Mouse (Mus musculus) hindbrain, embryonic 10.5 days (tissue): Measurements from ENCODE around the gene Slc22a18. TPM values are rescaled to one million over a fixed set of nuclear protein-coding genes. Genes with fewer than 3 reads are reported as not detected.
A peak's percentile ranks its signal among the peaks of the same experiment; 100 is the strongest.

Experiments used
- DNase-seq: peaks from one replicate; pipeline ENCODE4 v3.0.0-alpha.2; 2017; ENCODE audit warnings: low spot score
- H3K27ac ChIP-seq: fragments of 300-500 bp; sonication (generic); 2 replicates; pipeline ENCODE4 v1.5.1; 2016; ENCODE audit warnings: mild to moderate bottlenecking, moderate library complexity
- H3K27me3 ChIP-seq: fragments of 300-500 bp; sonication (generic); 2 replicates; pipeline ENCODE4 v1.6.1; 2016; ENCODE audit warnings: mild to moderate bottlenecking; ENCODE audit not compliant: poor library complexity, insufficient read depth, severe bottlenecking
- H3K36me3 ChIP-seq: fragments of 300-500 bp; sonication (generic); 2 replicates; pipeline ENCODE4 v1.6.1; 2016; ENCODE audit warnings: mild to moderate bottlenecking, moderate library complexity
- H3K4me1 ChIP-seq: fragments of 300-500 bp; sonication (generic); replicated peaks from 2 replicates; pipeline ENCODE4 v1.6.1; 2016; ENCODE audit warnings: mild to moderate bottlenecking
- H3K4me3 ChIP-seq: fragments of 300-500 bp; sonication (generic); 2 replicates; pipeline ENCODE4 v1.5.1; 2016; ENCODE audit warnings: mild to moderate bottlenecking, moderate library complexity
- H3K9me3 ChIP-seq: fragments of 300-500 bp; sonication (generic); 2 replicates; pipeline ENCODE4 v1.6.1; 2016; ENCODE audit warnings: mild to moderate bottlenecking, moderate library complexity
- WGBS: fragments of 180-500 bp; shearing (Covaris S2); methylation state at CpG from one replicate; pipeline ENCODE4 v1.1.7; 2016; 5-methylcytosine and 5-hydroxymethylcytosine counted together
- polyA plus RNA-seq: library from polyadenylated mRNA; unstranded; fragments of >200 nt; fragmentation: Nextera tagmentation; extraction: Ambion mirVana; gene quantifications from 2 replicates; pipeline ENCODE4 v1.2.1, GENCODE M21; 2016

Gene Slc22a18
- polyA plus RNA-seq = 0.39 and 0.58 TPM in 2 replicates

DNA sequence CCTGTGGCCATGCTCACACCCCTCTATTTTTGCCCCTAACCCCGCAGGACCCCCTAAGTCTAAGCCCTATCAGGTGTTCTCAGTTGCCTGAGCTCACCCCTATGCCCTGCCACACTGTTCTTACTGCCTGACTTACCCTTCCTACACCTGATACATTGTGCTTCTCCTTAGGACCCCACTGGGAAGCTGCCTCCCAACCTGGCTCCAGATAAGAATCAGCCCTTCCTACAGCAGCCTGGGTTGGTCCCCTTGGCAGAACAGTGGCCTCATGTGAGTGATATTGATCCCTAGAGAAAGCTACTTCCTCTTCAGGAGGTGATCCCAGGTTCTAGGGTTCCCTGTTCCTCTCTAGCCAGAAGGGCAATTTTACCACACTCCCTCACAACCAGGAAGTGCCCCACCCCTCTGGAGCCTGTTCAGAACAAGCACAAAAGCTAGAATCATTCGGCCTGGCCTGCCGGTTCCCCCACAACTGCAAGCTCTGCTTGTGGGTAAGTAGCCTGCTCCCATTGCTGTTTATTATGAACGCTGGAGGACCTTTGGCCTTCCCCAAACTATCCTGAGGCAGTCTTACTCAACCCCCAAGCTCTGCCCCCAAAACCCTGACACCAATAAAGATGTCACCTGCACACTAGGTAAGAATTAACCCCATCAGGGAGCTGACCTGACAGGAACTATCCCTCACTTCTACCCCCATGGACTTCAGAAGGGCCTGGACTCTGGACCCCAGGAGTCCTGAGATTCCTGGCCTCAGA, at the start of gene Slc22a18:
Slc22a18 (plus strand) TSS at position 390 of the 755 bp plus-strand sequence.
- no peaks in the 10 kb centered on the region for H3K9me3 ChIP-seq
- WGBS = 42% methylated on average over 4 of the region's 4 CpGs
- H3K27ac ChIP-seq = no peak within 1 kb of the TSS
- no peak for DNase-seq
- H3K36me3 ChIP-seq = no peaks in the 10 kb centered on the region
- peaks cover 15% of the 10 kb centered on the region for H3K4me1 ChIP-seq
- H3K4me3 ChIP-seq = no peak within 1 kb of the TSS
- peaks cover 17% of the 10 kb centered on the region for H3K27me3 ChIP-seq

DNA sequence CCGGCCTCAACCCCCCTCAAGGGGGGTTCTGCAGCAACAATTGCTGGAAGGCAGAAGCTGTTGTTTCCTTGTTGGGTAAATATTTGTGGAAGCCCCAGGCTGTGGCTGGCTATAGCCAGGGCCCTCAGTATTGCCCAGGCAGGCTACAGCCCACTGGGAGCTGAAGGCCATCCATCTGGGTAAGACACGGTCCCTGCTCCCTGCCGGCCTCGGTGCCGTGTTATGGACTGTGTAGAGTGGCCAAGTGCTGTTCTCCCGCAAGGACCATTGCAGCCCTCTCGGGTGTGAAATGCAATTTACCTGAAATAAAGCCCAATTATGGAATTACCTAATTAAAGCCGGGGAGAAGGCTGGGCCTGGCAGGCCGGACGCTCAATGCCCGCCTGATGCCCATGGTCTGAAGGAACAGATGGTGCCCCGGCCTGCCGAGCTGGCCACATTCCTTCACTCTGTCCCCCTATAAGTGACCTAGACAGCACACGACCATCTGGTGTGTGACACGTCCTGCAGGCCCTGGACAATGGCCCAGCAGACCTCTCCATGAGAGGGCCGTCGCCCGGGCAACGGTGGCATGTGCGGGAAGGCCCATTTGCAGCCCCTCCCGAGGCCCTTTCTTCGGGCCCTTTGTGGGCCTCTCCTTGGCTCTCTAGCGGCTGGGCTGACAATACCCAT, 45.3 kb upstream of the Slc22a18 start:
- H3K9me3 ChIP-seq = no peaks in the 10 kb centered on the region
- DNase-seq = peak; percentile 90
- peaks cover 82% of the 10 kb centered on the region for H3K27me3 ChIP-seq
- peak overlapping the region; percentile 91 for H3K27ac ChIP-seq
- H3K4me1 ChIP-seq = peaks cover 46% of the 10 kb centered on the region
- 33% methylated on average over 23 of the region's 23 CpGs for WGBS
- H3K4me3 ChIP-seq = peak overlapping the region; percentile 32
- no peaks in the 10 kb centered on the region for H3K36me3 ChIP-seq

DNA sequence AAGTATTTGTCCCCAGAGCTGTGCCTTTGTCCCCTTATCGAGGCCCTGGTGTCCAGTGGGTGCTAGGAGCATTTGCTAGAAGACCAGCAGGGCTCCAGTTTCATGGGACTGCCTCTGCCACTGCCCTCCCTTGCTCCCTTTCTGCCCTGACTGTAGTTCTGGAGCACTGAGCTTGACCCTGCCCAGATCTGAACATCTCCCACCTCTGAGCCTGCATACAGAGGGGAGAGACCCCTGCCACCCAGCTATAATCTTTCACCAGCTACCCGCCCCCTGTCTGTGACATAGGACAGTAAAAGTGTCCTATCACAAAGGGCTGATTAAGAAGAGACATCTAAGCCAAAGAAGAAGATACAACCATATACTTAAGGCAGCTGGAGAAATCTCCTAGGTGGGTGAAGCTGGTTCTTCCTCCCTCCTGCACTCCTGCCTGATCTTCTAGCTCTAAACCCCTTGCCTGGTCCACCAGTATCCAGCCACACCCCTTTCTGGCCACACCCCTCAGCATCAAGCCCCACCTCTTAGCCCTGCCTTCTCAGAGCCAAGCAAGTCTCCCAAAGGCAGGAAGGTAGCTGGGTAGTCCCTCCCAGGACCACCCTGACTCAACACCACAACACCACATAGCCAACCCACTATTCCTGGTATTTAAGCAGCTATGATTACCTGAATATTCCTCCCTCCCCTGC, 44.6 kb upstream of the Slc22a18 start:
- H3K9me3 ChIP-seq = no peaks in the 10 kb centered on the region
- H3K4me1 ChIP-seq = peaks cover 52% of the 10 kb centered on the region
- H3K27ac ChIP-seq = peak overlapping the region; percentile 91
- H3K36me3 ChIP-seq = no peaks in the 10 kb centered on the region
- 30% methylated on average over 2 of the region's 2 CpGs for WGBS
- DNase-seq = peak; percentile 53
- peak overlapping the region; percentile 32 for H3K4me3 ChIP-seq
- H3K27me3 ChIP-seq = peaks cover 85% of the 10 kb centered on the region

DNA sequence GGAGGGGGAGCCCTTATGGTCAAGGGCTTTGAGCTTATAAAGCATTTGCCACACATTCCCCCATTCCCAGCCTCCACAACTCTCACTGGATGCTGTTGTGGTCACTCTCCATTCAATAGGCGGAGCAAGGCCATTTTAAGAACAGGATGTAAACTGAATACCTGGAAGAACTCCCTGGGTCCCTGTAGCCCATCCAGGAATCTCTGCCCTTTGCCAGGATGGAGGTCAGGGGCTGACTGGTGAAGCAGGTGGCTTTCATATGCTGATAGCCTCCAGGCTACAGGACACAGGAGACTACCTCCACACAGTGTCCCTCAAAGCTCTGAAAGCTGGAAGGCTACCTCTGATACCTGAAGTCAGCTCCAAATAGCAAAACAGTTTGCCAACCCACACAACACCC, 40.9 kb upstream of the Slc22a18 start:
- no peak overlapping the region for H3K4me3 ChIP-seq
- 82% methylated on average over 1 of the region's 1 CpGs for WGBS
- peaks cover 85% of the 10 kb centered on the region for H3K27me3 ChIP-seq
- no peaks in the 10 kb centered on the region for H3K36me3 ChIP-seq
- no peak for DNase-seq
- peaks cover 59% of the 10 kb centered on the region for H3K4me1 ChIP-seq
- no peak overlapping the region for H3K27ac ChIP-seq
- no peaks in the 10 kb centered on the region for H3K9me3 ChIP-seq

DNA sequence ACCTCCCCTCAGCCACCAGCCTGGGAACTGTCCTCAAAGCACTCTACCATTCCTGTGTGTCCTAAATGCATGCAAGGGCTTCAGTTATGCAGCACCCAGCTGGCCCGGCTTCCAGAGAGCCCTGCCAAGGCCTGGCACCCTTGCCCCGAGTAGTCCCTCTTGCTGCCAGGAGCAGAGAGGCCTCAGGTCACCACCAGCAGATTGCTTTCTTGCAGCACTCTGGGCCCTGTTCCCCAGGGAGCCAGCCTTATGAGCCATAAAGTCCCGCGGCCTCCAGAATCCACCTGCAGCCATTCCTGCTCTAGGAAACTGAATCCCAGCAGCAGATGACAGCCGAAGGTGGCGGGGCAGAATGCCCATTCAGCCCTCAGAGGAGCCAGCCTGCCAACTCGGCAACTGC, 40.2 kb upstream of the Slc22a18 start:
- 71% methylated on average over 7 of the region's 7 CpGs for WGBS
- Histone ChIP-seq H3K4me3 (no peak overlapping the region), H3K36me3 (no peaks in the 10 kb centered on the region), H3K4me1 (peaks cover 59% of the 10 kb centered on the region), H3K27ac (peak overlapping the region; percentile 50), H3K27me3 (peaks cover 82% of the 10 kb centered on the region), H3K9me3 (no peaks in the 10 kb centered on the region)
- DNase-seq = no peak

DNA sequence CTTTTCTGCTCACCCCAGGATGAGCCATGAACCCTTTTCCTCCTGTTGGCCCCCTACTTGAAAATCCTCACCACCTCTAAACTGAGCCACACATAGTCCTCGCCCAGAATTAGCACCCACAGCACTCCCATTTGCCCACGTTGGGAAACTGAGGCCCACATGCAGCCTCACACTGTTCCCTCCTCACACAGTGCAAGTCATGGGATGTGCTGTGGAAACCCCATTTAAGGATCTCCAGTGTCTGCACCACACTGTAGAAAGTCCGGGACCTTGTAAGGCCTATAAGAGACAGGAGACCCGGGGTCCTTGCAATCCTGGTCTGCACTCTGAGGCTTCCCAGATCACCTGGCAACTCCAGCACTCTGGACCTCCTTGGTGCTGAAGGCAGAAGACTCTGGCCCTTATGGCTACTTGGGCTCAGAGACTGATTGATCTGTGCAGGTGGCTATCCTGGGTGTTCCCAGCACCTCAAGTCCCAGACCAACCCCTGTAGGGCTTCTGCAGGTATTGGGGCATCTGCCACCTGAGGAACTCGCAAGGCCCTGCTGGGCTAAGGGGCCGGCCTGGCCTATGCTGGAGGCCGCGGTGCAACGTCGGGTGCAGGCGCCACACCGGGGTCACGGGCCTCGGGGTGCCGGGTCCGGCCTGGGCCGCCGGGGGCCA, 36.2 kb upstream of the Slc22a18 start:
- Histone ChIP-seq H3K4me1 (peaks cover 59% of the 10 kb centered on the region), H3K27me3 (peaks cover 93% of the 10 kb centered on the region), H3K4me3 (peak overlapping the region; percentile 57), H3K36me3 (no peaks in the 10 kb centered on the region), H3K27ac (peak overlapping the region; percentile 94), H3K9me3 (no peaks in the 10 kb centered on the region)
- no peak for DNase-seq
- WGBS = 14% methylated on average over 18 of the region's 18 CpGs

DNA sequence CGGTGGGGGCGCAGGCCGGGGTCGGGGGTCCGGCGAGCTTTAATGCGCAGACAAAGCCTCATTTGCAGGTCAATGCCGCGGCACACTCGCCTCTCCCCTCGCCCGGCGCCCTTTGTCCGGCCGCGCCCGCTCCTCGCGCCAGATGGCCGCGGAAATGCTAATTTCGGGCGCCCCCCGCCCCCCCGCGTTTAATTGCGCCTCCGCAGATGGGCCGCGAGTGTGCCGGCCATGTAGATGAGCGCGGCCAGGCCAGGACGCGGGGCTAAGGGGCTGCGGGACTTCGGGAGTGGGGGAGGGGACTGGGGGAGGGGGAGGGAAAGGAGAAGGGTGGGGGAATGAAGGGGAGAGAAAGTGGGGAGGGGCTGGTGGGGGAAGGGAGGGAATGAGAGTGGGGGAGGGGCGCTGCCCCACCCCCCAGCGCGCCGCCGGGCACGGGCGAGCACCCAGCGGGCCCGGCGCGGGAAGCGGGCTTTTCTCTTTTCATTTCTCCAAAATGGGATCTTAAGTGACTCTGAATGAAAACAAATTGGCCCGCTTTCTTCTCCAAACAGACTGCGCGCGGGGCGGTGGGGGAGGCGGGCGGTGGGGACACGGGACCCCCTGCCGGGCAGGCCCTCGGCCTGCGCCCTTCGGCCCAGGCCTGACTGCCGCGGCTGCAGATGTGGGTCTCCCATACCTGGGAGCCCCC, 35.5 kb upstream of the Slc22a18 start:
- WGBS = under 1% methylated on average over 63 of the region's 63 CpGs
- H3K36me3 ChIP-seq = no peaks in the 10 kb centered on the region
- H3K4me1 ChIP-seq = peaks cover 64% of the 10 kb centered on the region
- no peaks in the 10 kb centered on the region for H3K9me3 ChIP-seq
- H3K4me3 ChIP-seq = peak overlapping the region; percentile 57
- H3K27ac ChIP-seq = peak overlapping the region; percentile 94
- DNase-seq = peak; percentile 88
- H3K27me3 ChIP-seq = peaks cover 93% of the 10 kb centered on the region

DNA sequence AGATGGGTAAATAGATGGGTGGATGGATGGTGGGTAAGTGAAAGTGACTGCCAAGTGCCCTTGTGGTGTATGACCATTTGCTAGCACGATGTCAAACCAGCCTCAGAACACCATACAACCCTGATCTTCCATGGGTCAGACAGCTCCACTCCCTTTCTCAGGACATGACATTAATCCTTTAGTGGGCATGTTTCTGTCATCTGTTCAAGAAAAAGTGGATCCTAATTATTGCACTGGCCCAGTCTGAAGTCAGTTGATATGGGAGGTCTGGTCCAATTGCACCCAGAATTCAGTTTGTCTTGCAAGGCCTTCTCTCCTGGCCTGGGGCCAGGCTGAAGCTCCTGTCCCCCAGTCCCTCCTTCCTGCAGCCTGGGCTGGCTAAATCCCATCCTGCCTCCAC, 34.6 kb upstream of the Slc22a18 start:
- no peak for DNase-seq
- Histone ChIP-seq H3K4me1 (peaks cover 65% of the 10 kb centered on the region), H3K27me3 (peaks cover 93% of the 10 kb centered on the region), H3K36me3 (no peaks in the 10 kb centered on the region), H3K4me3 (peak overlapping the region; percentile 57), H3K27ac (peak overlapping the region; percentile 94; the same call in 1 of the 2 replicates), H3K9me3 (no peaks in the 10 kb centered on the region)
- WGBS = 81% methylated on average over 1 of the region's 1 CpGs

DNA sequence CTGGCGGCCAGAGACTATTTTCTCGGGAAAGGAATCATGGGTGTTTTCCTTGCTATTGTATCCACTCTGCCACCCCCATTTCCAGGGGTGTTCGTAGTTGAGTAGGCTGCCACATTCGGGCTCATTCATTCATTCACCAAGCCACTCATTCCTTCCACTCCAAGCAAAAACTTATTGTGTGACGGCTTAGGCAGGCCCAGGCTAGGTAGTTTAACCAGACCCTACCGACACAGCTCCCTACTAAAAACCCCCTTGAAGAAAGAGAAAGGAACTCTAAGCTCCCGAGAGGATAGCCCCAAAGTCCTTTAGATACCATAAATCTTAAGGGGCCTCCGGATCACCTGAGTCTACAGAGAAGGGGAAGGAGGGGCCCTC, 29.0 kb upstream of the Slc22a18 start:
- DNase-seq = peak; percentile 23
- peak overlapping the region; percentile 89 for H3K27ac ChIP-seq
- no peaks in the 10 kb centered on the region for H3K9me3 ChIP-seq
- H3K27me3 ChIP-seq = peaks cover 96% of the 10 kb centered on the region
- H3K36me3 ChIP-seq = no peaks in the 10 kb centered on the region
- peak overlapping the region; percentile 53 for H3K4me3 ChIP-seq
- peaks cover 68% of the 10 kb centered on the region for H3K4me1 ChIP-seq
- 23% methylated on average over 8 of the region's 8 CpGs for WGBS

DNA sequence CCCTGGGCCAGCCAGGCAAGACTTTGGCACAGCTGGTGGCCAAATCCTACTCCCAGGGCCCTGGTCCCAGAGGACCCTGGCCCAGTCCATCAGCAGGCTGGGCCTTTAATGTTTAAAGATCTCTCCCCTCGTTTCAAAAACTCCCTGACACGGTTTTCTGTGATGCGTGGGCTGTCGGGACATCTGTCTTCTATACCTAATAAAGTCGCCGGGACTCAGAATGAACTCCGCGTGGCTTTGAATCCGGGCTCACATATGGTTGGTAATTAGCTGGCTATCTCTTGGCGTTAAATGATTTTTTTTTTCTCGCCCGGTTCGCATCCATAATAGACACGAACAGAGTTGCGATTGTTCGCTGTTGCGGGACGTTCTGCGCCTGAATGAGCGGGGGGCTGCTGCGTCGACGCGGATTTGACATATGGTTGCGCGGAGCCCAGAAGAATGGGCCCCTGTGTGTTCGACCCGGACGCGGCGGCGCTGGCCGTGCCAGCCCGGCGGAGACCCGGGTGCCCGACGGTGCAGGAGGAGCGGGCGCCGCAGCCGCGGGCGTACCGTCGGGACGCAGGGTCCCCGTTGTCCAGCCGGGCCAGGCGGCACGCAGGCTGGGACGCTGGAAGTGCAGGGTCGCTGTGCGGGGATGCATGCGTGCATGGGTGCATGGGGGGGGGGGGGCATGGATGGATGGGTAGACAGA, 28.4 kb upstream of the Slc22a18 start:
- Histone ChIP-seq H3K4me3 (peak overlapping the region; percentile 53), H3K9me3 (no peaks in the 10 kb centered on the region), H3K27me3 (peaks cover 94% of the 10 kb centered on the region), H3K36me3 (no peaks in the 10 kb centered on the region), H3K27ac (peak overlapping the region; percentile 89), H3K4me1 (peaks cover 66% of the 10 kb centered on the region)
- DNase-seq = peak; percentile 63
- 1% methylated on average over 55 of the region's 55 CpGs for WGBS

DNA sequence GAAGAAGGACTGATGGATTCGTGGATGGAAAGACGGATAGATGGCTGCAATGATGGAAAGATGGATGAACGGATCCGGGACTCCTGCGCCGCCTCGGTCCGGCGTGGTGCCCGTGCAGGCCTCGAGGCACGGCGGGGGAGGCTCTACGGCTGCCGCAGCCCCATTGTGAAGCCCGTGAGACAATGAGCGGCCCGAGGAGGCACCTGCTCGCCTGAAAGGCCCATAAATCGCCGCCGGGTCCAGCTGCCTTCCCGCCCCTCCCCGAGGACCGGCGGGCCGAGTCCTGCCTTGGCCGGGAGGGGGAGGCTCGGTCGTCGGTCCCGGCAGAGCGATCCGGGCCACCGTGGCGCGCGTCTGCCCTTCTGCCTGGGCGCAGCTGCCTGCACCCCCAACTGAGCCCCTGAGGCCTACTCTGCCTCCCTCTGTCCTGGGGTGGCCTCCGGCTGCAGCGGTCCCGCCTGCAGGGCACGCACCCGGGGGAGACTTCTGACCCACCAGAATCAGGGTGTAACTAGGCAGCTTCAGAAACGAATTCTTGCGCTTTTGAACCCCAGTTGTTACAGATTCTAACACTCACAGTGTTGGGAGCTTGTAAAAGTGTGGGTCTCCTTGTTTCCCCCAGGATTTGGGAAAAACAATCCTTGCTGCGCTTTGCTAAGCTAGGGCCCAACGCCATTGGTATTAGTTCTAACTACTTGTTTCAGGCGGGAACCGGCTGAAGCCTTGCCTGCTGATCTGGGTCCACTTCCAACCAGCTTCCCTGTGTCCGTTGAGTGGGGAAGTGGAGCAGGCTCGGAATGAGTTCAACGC, 27.7 kb upstream of the Slc22a18 start:
- 3% methylated on average over 53 of the region's 53 CpGs for WGBS
- peaks cover 86% of the 10 kb centered on the region for H3K27me3 ChIP-seq
- H3K36me3 ChIP-seq = no peaks in the 10 kb centered on the region
- no peaks in the 10 kb centered on the region for H3K9me3 ChIP-seq
- DNase-seq = no peak
- H3K27ac ChIP-seq = peak overlapping the region; percentile 89
- H3K4me3 ChIP-seq = peak overlapping the region; percentile 53
- H3K4me1 ChIP-seq = peaks cover 66% of the 10 kb centered on the region
